Mouse (Mus musculus) forebrain, embryonic 12.5 days (tissue): ENCODE measurements at regions not wholly inside any gene's neighbourhood (a gene's known extent, or its start where the extent isn't known, plus 50 kb on each side); places are given as distances from the start of the nearest gene placed in this dataset.

Experiments
- ATAC-seq: fragments of 200-750 bp; cut with Nextera tagmentation; 2 replicates; pipeline ENCODE4 v1.8.0; 2017; ENCODE audit warnings: moderate TSS enrichment; ENCODE audit not compliant: low FRiP score
- H3K27ac ChIP-seq: fragments of 300-500 bp; sonication (generic); 2 replicates; pipeline ENCODE4 v1.5.1; 2016; ENCODE audit warnings: mild to moderate bottlenecking
- H3K27me3 ChIP-seq: fragments of 300-500 bp; sonication (generic); 2 replicates; pipeline ENCODE4 v1.6.1; 2016; ENCODE audit warnings: mild to moderate bottlenecking
- H3K36me3 ChIP-seq: fragments of 300-500 bp; sonication (generic); replicated peaks from 2 replicates; pipeline ENCODE4 v1.6.1; 2016; ENCODE audit warnings: mild to moderate bottlenecking
- H3K4me1 ChIP-seq: fragments of 300-500 bp; sonication (generic); 2 replicates; pipeline ENCODE4 v1.6.1; 2016
- H3K4me2 ChIP-seq: fragments of 300-500 bp; sonication (generic); 2 replicates; pipeline ENCODE4 v1.6.1; 2016; ENCODE audit warnings: mild to moderate bottlenecking, moderate library complexity
- H3K4me3 ChIP-seq: fragments of 300-500 bp; sonication (generic); replicated peaks from 2 replicates; pipeline ENCODE4 v1.5.1; 2016; ENCODE audit warnings: mild to moderate bottlenecking
- H3K9ac ChIP-seq: fragments of 300-500 bp; sonication (generic); 2 replicates; pipeline ENCODE4 v1.6.1; 2016; ENCODE audit warnings: mild to moderate bottlenecking
- H3K9me3 ChIP-seq: fragments of 300-500 bp; sonication (generic); 2 replicates; pipeline ENCODE4 v1.6.1; 2016
- WGBS: fragments of 180-500 bp; shearing (Covaris S2); methylation state at CpG from one replicate; pipeline ENCODE4 v1.1.7; 2016; 5-methylcytosine and 5-hydroxymethylcytosine counted together

DNA sequence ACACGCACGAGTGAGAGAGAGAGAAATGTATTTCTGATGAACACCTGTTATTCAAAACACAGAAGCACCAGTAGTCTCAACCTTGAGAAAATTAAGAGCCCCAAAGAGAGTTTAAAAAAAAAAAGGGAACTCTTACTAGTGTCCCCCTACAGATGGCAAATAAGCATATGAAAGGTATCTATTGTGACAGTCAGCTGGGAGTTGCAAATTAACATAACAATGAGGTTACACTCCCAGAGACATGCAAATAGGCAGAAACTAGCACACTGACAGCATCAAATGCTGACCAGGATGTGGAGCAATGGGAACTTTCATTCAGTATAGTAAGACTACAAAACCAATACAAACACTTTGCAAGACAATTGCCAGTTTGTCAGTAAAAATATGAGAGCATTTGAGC is 619.1 kb upstream of the Zeb2 start:
- no peaks in the 10 kb centered on the region for H3K9me3 ChIP-seq
- ATAC-seq, result peak; percentile 69; the same call in 1 of the 2 replicates
- H3K9ac ChIP-seq, result no peak overlapping the region
- H3K4me3 ChIP-seq, result no peak overlapping the region
- no peak overlapping the region for H3K4me2 ChIP-seq
- no peaks in the 10 kb centered on the region for H3K27me3 ChIP-seq
- 21% methylated on average over 2 of the region's 2 CpGs for WGBS
- H3K36me3 ChIP-seq, result no peaks in the 10 kb centered on the region
- H3K27ac ChIP-seq, result no peak overlapping the region
- H3K4me1 ChIP-seq, result no peaks in the 10 kb centered on the region

DNA sequence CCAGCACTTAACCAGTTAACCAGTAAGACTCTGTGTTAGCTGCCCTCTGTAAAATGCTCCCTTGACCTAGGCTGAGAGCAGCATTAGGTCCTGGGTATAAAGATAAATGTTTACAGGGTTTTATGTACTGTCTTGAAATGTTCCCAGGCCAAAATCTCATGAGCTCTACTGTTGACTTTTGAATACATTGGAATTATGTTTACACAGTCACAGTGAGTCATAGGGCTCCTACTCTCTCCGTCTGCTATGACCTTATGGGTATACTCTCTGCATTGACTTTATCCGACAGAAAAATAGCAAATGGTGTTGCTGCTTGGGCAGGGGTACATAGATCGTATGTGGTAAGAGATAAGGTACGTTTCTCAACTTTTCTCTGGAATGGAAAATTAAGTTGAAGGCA is 596.8 kb upstream of the Zeb2 start:
- Histone ChIP-seq H3K4me3 (no peak overlapping the region), H3K4me1 (no peaks in the 10 kb centered on the region), H3K27me3 (no peaks in the 10 kb centered on the region), H3K9ac (no peak overlapping the region), H3K9me3 (no peaks in the 10 kb centered on the region), H3K36me3 (no peaks in the 10 kb centered on the region), H3K27ac (no peak overlapping the region), H3K4me2 (no peak overlapping the region)
- WGBS, result 89% methylated on average over 4 of the region's 4 CpGs
- ATAC-seq, result no peak

DNA sequence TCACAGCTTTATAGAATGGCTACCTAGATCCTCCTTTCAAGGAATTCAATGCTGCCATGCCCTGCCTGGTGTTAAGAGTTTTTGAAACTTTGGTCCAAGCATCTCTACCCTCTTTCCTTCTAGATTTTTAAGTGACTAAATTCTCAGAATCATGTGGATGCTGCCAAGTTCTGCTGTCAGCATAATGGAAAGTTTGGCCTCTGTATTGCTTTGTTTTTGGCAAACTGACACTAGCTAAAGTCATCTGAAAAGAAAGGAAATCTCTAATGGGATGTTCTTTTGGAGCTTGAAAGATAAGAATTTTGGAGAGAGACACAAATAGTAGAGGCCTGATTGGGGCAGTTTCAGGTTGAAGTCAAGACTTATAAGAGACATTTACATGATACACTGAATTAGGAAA is 589.8 kb upstream of the Zeb2 start:
- H3K4me1 ChIP-seq, result no peaks in the 10 kb centered on the region
- H3K9me3 ChIP-seq, result no peaks in the 10 kb centered on the region
- H3K4me2 ChIP-seq, result no peak overlapping the region
- no peak overlapping the region for H3K4me3 ChIP-seq
- no peak for ATAC-seq
- H3K27me3 ChIP-seq, result no peaks in the 10 kb centered on the region
- H3K36me3 ChIP-seq, result no peaks in the 10 kb centered on the region
- no peak overlapping the region for H3K27ac ChIP-seq
- no peak overlapping the region for H3K9ac ChIP-seq

DNA sequence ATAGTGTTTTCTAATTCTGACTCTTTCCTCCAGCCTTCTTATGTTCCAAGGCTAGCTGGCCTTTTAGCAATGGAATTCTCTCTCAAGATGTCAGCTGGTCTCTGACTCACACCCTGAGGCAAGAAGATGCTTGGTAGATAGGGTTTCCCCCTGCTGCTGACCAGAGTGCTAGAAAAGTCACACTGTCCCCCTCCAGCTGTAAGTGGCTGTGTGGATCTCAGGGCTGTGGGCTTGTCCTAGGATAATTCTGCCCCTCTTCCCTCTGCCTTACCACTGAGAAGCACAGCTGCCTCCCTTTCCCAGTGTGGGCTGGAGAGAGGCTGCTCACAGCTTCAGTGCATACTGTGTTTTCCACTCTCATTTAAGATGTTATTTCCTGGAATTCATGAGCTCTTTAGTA is 585.3 kb upstream of the Zeb2 start:
- H3K9ac ChIP-seq, result no peak overlapping the region
- no peak overlapping the region for H3K27ac ChIP-seq
- H3K4me3 ChIP-seq, result no peak overlapping the region
- H3K9me3 ChIP-seq, result no peaks in the 10 kb centered on the region
- ATAC-seq, result no peak
- H3K27me3 ChIP-seq, result no peaks in the 10 kb centered on the region
- H3K4me2 ChIP-seq, result no peak overlapping the region
- H3K36me3 ChIP-seq, result no peaks in the 10 kb centered on the region
- no peaks in the 10 kb centered on the region for H3K4me1 ChIP-seq

DNA sequence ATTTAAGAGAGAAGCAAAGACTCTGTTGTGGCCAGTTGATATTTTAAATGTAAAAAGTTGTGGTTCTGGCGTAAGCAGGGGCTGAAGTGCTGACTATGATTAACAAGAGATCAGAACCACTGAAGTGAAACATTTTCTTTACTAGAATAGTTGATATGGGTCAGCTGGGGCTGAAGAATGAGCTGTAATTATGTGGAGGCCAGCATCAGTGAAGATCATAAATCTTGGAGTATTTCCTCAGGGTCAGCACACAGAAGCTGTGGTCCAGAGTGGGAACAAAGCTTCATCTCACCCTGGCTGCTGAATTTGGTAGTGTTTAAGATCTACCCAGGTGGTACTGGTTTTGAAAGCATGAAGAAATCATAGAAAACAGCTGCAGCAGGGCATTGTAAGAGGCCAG is 583.4 kb upstream of the Zeb2 start:
- WGBS, result 95% methylated on average over 1 of the region's 1 CpGs
- no peak for ATAC-seq
- Histone ChIP-seq H3K27me3 (no peaks in the 10 kb centered on the region), H3K9me3 (no peaks in the 10 kb centered on the region), H3K36me3 (no peaks in the 10 kb centered on the region), H3K4me3 (no peak overlapping the region), H3K4me2 (no peak overlapping the region), H3K4me1 (no peaks in the 10 kb centered on the region), H3K27ac (no peak overlapping the region), H3K9ac (no peak overlapping the region)

DNA sequence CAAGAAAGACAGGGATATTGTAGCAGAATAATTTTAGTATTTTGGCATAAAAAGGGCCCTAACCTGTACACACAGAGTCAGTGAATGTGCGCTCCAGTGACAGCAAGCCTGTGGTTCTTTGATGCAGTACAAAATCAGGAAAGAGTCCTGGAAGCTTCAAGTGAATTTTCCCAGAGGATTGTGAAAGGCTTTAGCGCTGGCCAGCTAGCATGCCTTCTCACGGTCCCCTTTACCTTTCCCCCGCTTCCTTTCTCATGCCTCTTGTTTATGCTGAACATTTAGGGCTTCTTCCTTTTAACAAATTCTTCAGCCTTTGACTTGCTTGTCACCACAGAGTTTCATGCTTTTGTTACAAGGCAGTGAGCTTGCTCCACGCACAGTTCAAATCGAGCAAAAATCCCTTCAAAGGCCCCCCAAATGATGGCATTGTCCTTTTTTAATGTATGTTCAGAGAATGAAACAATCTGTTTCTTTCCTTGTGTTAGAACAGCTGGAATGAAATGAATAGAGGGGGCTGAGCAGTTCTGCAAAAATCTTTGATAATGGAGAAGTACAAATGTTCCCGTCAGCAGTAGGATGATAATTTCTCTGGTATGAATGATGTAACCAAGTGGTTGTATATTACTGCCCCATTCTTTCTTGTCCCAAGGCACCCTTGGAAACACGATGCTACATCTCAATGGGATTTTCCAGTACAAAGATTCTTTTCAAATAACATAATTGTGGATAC is 576.3 kb upstream of the Zeb2 start:
- no peak overlapping the region for H3K4me3 ChIP-seq
- H3K36me3 ChIP-seq, result no peaks in the 10 kb centered on the region
- WGBS, result 16% methylated on average over 8 of the region's 8 CpGs
- ATAC-seq, result no peak
- no peak overlapping the region for H3K27ac ChIP-seq
- peak overlapping the region; percentile 17; the same call in 1 of the 2 replicates for H3K4me2 ChIP-seq
- no peak overlapping the region for H3K9ac ChIP-seq
- H3K27me3 ChIP-seq, result no peaks in the 10 kb centered on the region
- H3K4me1 ChIP-seq, result peaks cover 8% of the 10 kb centered on the region
- H3K9me3 ChIP-seq, result no peaks in the 10 kb centered on the region

DNA sequence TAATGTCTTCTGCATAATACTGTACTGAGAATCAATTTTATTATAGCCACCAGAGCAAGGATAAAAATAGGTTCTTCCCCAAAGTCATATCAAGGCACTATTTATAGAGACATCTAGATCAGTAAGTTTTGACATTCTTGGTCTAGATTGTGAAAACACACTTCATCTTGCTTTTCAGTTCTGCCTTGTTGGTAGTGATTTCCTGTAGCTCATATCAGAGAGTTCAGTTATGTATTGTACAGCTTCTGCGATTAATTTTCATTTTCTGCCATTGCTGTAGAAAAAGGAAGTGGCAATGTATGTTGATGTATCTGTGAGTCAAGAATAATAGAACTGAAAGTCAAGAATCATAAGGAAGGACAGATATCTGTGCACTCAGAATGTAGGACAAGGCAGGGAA is 575.6 kb upstream of the Zeb2 start:
- ATAC-seq, result no peak
- Histone ChIP-seq H3K4me1 (peaks cover 8% of the 10 kb centered on the region), H3K9me3 (no peaks in the 10 kb centered on the region), H3K27ac (no peak overlapping the region), H3K9ac (no peak overlapping the region), H3K36me3 (no peaks in the 10 kb centered on the region), H3K27me3 (no peaks in the 10 kb centered on the region), H3K4me2 (no peak overlapping the region), H3K4me3 (no peak overlapping the region)
- WGBS, result 96% methylated on average over 1 of the region's 1 CpGs

DNA sequence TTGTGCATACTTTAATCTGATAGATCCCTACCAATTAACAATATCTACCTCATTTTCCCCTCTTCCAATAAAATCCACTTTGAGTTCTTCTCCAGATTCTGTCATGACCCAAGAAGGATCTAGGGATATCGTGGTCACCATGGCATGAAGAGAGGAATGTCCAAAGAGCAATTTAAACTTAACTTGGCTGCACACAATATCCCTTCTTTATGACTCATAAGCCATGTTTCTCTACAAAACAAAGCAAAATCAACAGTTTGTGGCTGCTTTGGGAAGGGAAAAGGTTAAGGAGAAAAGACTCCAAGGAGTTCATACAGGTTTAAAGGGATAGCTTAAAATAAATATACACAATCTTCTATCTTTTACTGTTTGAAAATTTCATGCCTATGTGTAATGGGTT is 571.8 kb upstream of the Zeb2 start:
- Histone ChIP-seq H3K27ac (no peak overlapping the region), H3K4me2 (no peak overlapping the region), H3K4me3 (no peak overlapping the region), H3K27me3 (no peaks in the 10 kb centered on the region), H3K36me3 (no peaks in the 10 kb centered on the region), H3K4me1 (peaks cover 8% of the 10 kb centered on the region), H3K9me3 (no peaks in the 10 kb centered on the region), H3K9ac (no peak overlapping the region)
- no peak for ATAC-seq
- WGBS, result 92% methylated on average over 1 of the region's 1 CpGs

DNA sequence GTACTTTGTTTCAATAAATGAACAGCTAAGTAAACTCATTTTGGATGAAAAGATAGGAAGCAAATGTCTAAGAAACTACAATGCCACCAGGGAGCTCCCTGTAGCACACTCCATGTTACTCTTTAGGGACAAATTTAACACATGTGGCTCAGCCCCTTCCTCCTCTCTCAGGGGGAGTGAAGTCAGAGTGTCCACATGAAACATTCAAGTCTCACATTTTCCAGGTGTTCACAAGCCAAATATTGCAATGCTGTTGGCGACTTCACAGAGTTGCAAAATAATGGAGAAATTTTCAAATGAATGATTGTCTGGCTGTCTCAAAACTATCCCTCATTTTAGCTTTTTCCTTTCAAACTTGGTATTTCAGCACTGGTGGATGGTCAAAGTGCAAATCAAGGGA is 564.1 kb upstream of the Zeb2 start:
- Histone ChIP-seq H3K27me3 (no peaks in the 10 kb centered on the region), H3K4me3 (no peak overlapping the region), H3K4me1 (peaks cover 4% of the 10 kb centered on the region; the same call in 1 of the 2 replicates), H3K9me3 (no peaks in the 10 kb centered on the region), H3K4me2 (no peak overlapping the region), H3K27ac (no peak overlapping the region), H3K36me3 (no peaks in the 10 kb centered on the region), H3K9ac (no peak overlapping the region)
- 94% methylated on average over 1 of the region's 1 CpGs for WGBS
- ATAC-seq, result no peak

DNA sequence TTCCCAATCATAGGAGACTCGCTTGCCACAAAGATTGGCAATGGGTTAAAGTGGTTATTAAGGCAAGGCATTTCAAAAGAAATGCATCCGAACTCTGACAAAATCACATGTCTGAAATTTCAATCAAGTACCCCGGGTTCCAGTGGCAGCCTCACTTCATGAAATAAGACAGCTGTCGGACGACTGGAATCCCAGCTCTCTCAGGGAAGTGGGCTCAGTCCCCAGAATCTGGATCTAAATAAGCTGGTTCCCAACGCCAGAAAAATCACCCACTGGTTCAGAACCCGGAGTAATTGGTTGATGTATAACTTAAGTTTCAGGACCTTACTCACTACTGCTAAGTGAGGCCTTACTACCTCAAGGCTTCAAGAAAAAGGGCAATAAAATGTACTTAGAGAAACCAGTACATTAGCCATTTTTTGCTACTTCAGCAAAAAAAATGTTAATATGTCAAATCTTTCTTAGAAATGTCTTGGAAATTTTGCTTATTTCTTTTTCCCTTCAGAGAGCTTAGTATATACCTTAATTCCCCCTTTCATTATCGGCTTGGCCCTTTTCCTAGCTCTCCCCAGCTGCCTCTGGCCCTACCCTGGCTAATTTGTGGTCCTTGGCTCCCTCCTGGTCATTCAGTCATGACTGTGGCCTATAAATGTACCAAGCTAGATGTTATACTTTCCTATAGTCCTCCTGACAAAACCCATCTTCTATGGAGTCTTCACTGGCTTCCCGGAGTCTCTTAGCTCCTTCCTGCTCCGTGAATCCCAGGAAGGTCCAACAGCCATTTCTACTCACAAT is 562.1 kb upstream of the Zeb2 start:
- Histone ChIP-seq H3K9me3 (no peaks in the 10 kb centered on the region), H3K36me3 (no peaks in the 10 kb centered on the region), H3K9ac (no peak overlapping the region), H3K4me3 (no peak overlapping the region), H3K4me1 (peaks cover 4% of the 10 kb centered on the region; the same call in 1 of the 2 replicates), H3K27me3 (no peaks in the 10 kb centered on the region), H3K4me2 (no peak overlapping the region), H3K27ac (no peak overlapping the region)
- 80% methylated on average over 10 of the region's 10 CpGs for WGBS
- ATAC-seq, result no peak

DNA sequence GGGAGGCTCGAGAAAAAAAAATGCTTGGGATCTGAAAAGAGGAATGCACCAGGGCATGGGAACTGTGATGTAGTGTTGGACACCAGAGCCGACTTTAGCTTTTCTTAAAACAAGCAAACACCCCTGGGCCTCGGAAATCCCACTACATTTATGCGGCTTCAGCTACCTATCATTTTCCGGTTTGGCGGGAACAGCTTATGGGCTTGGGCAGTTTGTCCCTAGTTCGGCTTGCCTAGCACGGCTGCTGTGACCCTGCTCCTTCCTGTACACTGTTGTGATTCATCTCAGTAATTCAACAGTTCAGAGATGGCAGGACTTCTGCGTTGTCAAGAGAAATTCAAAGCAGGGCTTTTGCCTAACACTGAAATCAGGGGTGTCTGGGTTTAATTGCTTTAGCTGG is 561.5 kb upstream of the Zeb2 start:
- peaks cover 4% of the 10 kb centered on the region; the same call in 1 of the 2 replicates for H3K4me1 ChIP-seq
- H3K9me3 ChIP-seq, result no peaks in the 10 kb centered on the region
- H3K9ac ChIP-seq, result no peak overlapping the region
- 74% methylated on average over 9 of the region's 9 CpGs for WGBS
- no peak overlapping the region for H3K4me2 ChIP-seq
- no peaks in the 10 kb centered on the region for H3K27me3 ChIP-seq
- no peak overlapping the region for H3K27ac ChIP-seq
- H3K36me3 ChIP-seq, result no peaks in the 10 kb centered on the region
- ATAC-seq, result no peak
- H3K4me3 ChIP-seq, result no peak overlapping the region

DNA sequence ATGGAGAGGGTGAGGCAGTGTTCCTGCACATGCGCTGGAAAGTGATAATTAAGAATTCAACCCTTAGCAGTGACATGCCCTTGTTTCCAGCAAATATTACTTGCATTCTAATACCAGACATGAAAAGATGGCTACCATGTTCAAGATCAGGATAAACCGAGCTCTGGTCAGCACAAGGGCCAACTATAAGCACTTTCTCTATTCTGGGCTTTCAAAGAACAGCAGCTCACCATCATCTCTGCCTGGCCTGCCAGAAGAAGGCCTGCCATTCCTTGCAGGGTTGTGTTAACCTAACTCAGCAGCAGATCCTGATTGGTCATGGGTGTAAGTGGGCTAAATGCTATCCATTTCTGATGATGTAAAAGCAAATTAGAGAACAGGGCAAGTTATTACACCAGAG is 558.6 kb upstream of the Zeb2 start:
- Histone ChIP-seq H3K27ac (no peak overlapping the region), H3K4me1 (peaks cover 4% of the 10 kb centered on the region; the same call in 1 of the 2 replicates), H3K9me3 (no peaks in the 10 kb centered on the region), H3K9ac (no peak overlapping the region), H3K27me3 (no peaks in the 10 kb centered on the region), H3K4me2 (no peak overlapping the region), H3K36me3 (no peaks in the 10 kb centered on the region), H3K4me3 (no peak overlapping the region)
- ATAC-seq, result no peak
- WGBS, result 91% methylated on average over 2 of the region's 2 CpGs

DNA sequence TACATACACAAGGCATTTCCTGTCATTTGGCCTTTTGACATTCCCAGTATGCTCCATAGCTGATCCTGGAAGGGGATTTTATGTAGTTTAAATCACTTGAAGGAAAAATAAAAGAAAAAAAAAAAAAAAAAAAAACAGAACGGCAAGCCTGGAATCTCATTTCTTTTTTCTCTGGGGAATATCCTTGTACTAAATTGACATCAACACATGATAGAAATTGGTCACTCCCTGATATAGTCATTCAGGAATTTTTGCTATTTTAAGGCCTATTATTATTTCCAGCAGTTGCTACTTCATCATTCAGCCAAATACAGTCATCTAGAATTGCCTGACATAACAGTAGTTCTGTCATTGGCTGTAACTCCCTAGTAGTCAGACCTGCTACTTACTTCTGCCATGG is 538.8 kb upstream of the Zeb2 start:
- ATAC-seq, result no peak
- WGBS, result 94% methylated on average over 1 of the region's 1 CpGs

More for the DNA sequence above, 538.8 kb upstream of the Zeb2 start:
- Histone ChIP-seq H3K27me3 (no peaks in the 10 kb centered on the region), H3K9ac (no peak overlapping the region), H3K36me3 (no peaks in the 10 kb centered on the region), H3K9me3 (no peaks in the 10 kb centered on the region), H3K4me2 (no peak overlapping the region), H3K27ac (no peak overlapping the region), H3K4me1 (no peaks in the 10 kb centered on the region), H3K4me3 (no peak overlapping the region)
